Mouse (Mus musculus) embryonic facial prominence, embryonic 14.5 days (tissue): Measurements from ENCODE around the gene Ptpn13. TPM values are rescaled to one million over a fixed set of nuclear protein-coding genes. Genes with fewer than 3 reads are reported as not detected.

Experiments
- ATAC-seq: fragments of 200-750 bp; cut with Nextera tagmentation; 2 replicates; pipeline ENCODE4 v1.8.0; 2017; ENCODE audit warnings: low read depth, moderate number of reproducible peaks, moderate TSS enrichment
- DNase-seq: peaks from one replicate; pipeline ENCODE4 v3.0.0-alpha.2; 2015; ENCODE audit warnings: low spot score
- H3K27ac ChIP-seq: fragments of 300-500 bp; sonication (generic); replicated peaks from 2 replicates; pipeline ENCODE4 v1.5.1; 2014; ENCODE audit warnings: low read depth, mild to moderate bottlenecking, low read length, moderate library complexity
- H3K27me3 ChIP-seq: fragments of 300-500 bp; sonication (generic); replicated peaks from 2 replicates; pipeline ENCODE4 v1.6.1; 2014; ENCODE audit warnings: low read length; ENCODE audit not compliant: control insufficient read depth, insufficient read depth
- H3K36me3 ChIP-seq: fragments of 300-500 bp; sonication (generic); 2 replicates; pipeline ENCODE4 v1.6.1; 2014; ENCODE audit warnings: low read length, mixed read lengths; ENCODE audit not compliant: control insufficient read depth, insufficient read depth
- H3K4me1 ChIP-seq: fragments of 300-500 bp; sonication (generic); 2 replicates; pipeline ENCODE4 v1.6.1; 2014; ENCODE audit warnings: antibody characterized with exemption, low read length; ENCODE audit not compliant: control insufficient read depth, insufficient read depth
- H3K4me2 ChIP-seq: fragments of 300-500 bp; sonication (generic); 2 replicates; pipeline ENCODE4 v1.6.1; 2014; ENCODE audit warnings: low read depth, mild to moderate bottlenecking, low read length, moderate library complexity, mixed read lengths
- H3K4me3 ChIP-seq: fragments of 300-500 bp; sonication (generic); 2 replicates; pipeline ENCODE4 v1.5.1; 2014; ENCODE audit warnings: low read depth, mild to moderate bottlenecking, low read length
- H3K9ac ChIP-seq: fragments of 300-500 bp; sonication (generic); 2 replicates; pipeline ENCODE4 v1.6.1; 2014; ENCODE audit warnings: low read depth, mild to moderate bottlenecking, low read length, moderate library complexity, mixed read lengths
- H3K9me3 ChIP-seq: fragments of 300-500 bp; sonication (generic); 2 replicates; pipeline ENCODE4 v1.6.1; 2016; ENCODE audit warnings: low read length; ENCODE audit not compliant: control insufficient read depth
- WGBS: fragments of 180-500 bp; shearing (Covaris S2); extraction: QIAGEN DNeasy Blood & Tissue Kit; methylation state at CpG from one replicate; pipeline ENCODE4 v1.1.7; 2014; 5-methylcytosine and 5-hydroxymethylcytosine counted together
- polyA plus RNA-seq: library from polyadenylated mRNA; unstranded; fragments of >200 nt; fragmentation: Nextera tagmentation; extraction: Ambion mirVana; gene quantifications from 2 replicates; pipeline ENCODE4 v1.2.1, GENCODE M21; 2014

Gene Ptpn13
- polyA plus RNA-seq, 1 experiment from 2014 or later = 16.6 TPM

GRCm38 (mm10) chr5:103425363-103426031 lies 505 bp downstream of the Ptpn13 start:
- peak; percentile 30 for ATAC-seq
- DNase-seq = peak; percentile 86
- H3K4me1 ChIP-seq = peaks cover 8% of the 10 kb centered on the region; the same call in 1 of the 2 replicates
- H3K27ac ChIP-seq = peak overlapping the region; percentile 87
- H3K9ac ChIP-seq = peak overlapping the region; percentile 85
- H3K4me3 ChIP-seq = peak overlapping the region; percentile 78
- peak overlapping the region; percentile 93 for H3K4me2 ChIP-seq
- WGBS = 0% methylated on average over 24 of the region's 67 CpGs
- H3K27me3 ChIP-seq = peaks cover 7% of the 10 kb centered on the region; the same call in 1 of the 2 replicates
- no peaks in the 10 kb centered on the region for H3K36me3 ChIP-seq
- H3K9me3 ChIP-seq = no peaks in the 10 kb centered on the region

GRCm38 (mm10) chr5:103426250-103426649 lies 1.3 kb downstream of the Ptpn13 start:
- Histone ChIP-seq H3K4me3 (peak overlapping the region; percentile 78), H3K36me3 (no peaks in the 10 kb centered on the region), H3K4me2 (peak overlapping the region; percentile 93), H3K9me3 (no peaks in the 10 kb centered on the region), H3K27ac (no peak overlapping the region; the same call in 1 of the 2 replicates), H3K4me1 (peaks cover 9% of the 10 kb centered on the region), H3K9ac (peak overlapping the region; percentile 85), H3K27me3 (peaks cover 7% of the 10 kb centered on the region; the same call in 1 of the 2 replicates)
- 10% methylated on average over 9 of the region's 9 CpGs for WGBS
- DNase-seq (no peak), ATAC-seq (no peak)

GRCm38 (mm10) chr5:103430986-103431385 lies 6.0 kb downstream of the Ptpn13 start:
- no peak overlapping the region for H3K4me2 ChIP-seq
- no peaks in the 10 kb centered on the region for H3K27me3 ChIP-seq
- no peaks in the 10 kb centered on the region for H3K36me3 ChIP-seq
- DNase-seq = no peak
- H3K9ac ChIP-seq = no peak overlapping the region
- H3K4me3 ChIP-seq = no peak overlapping the region
- no peak for ATAC-seq
- H3K27ac ChIP-seq = no peak overlapping the region
- H3K9me3 ChIP-seq = no peaks in the 10 kb centered on the region
- peaks cover 15% of the 10 kb centered on the region for H3K4me1 ChIP-seq
- WGBS = 66% methylated on average over 3 of the region's 3 CpGs

GRCm38 (mm10) chr5:103431479-103431878 lies 6.5 kb downstream of the Ptpn13 start:
- H3K27ac ChIP-seq = no peak overlapping the region
- no peak for DNase-seq
- H3K4me2 ChIP-seq = no peak overlapping the region

GRCm38 (mm10) chr5:103436039-103436944 lies 11.3 kb downstream of the Ptpn13 start:
- WGBS = 11% methylated on average over 19 of the region's 19 CpGs
- ATAC-seq = peak; percentile 37; the same call in 1 of the 2 replicates
- H3K27me3 ChIP-seq = no peaks in the 10 kb centered on the region
- 0 out of 2 replicates have a peak overlapping the region, but pooled peaks have one; percentile 13 for H3K4me3 ChIP-seq
- no peak for DNase-seq
- H3K36me3 ChIP-seq = no peaks in the 10 kb centered on the region
- H3K9ac ChIP-seq = peak overlapping the region; percentile 36; the same call in 1 of the 2 replicates
- no peaks in the 10 kb centered on the region for H3K9me3 ChIP-seq
- peak overlapping the region; percentile 44 for H3K4me2 ChIP-seq
- peak overlapping the region; percentile 16; the same call in 1 of the 2 replicates for H3K27ac ChIP-seq
- H3K4me1 ChIP-seq = peaks cover 17% of the 10 kb centered on the region

More at GRCm38 (mm10) chr5:103431479-103431878, 6.5 kb downstream of the Ptpn13 start:
- 17% methylated on average over 3 of the region's 3 CpGs for WGBS
- no peak for ATAC-seq
- Histone ChIP-seq H3K27me3 (no peaks in the 10 kb centered on the region), H3K4me1 (peaks cover 20% of the 10 kb centered on the region), H3K9me3 (no peaks in the 10 kb centered on the region), H3K36me3 (no peaks in the 10 kb centered on the region), H3K9ac (no peak overlapping the region), H3K4me3 (no peak overlapping the region)

GRCm38 (mm10) chr5:103437714-103438113 lies 12.7 kb downstream of the Ptpn13 start:
- 58% methylated on average over 3 of the region's 3 CpGs for WGBS
- Histone ChIP-seq H3K9me3 (no peaks in the 10 kb centered on the region), H3K27ac (no peak overlapping the region), H3K4me1 (peaks cover 11% of the 10 kb centered on the region), H3K4me2 (no peak overlapping the region), H3K9ac (no peak overlapping the region), H3K4me3 (no peak overlapping the region), H3K27me3 (no peaks in the 10 kb centered on the region), H3K36me3 (no peaks in the 10 kb centered on the region)
- ATAC-seq (no peak), DNase-seq (no peak)

- 82% methylated on average over 11 of the region's 11 CpGs for WGBS
- Histone ChIP-seq H3K9ac (no peak overlapping the region), H3K9me3 (no peaks in the 10 kb centered on the region), H3K27me3 (no peaks in the 10 kb centered on the region), H3K27ac (no peak overlapping the region), H3K36me3 (no peaks in the 10 kb centered on the region), H3K4me3 (no peak overlapping the region), H3K4me2 (no peak overlapping the region), H3K4me1 (peaks cover 11% of the 10 kb centered on the region)
- DNase-seq = no peak
- ATAC-seq = no peak
Measured at GRCm38 (mm10) chr5:103439171-103439570, 14.2 kb downstream of the Ptpn13 start.

GRCm38 (mm10) chr5:103440418-103441276 lies 15.7 kb downstream of the Ptpn13 start:
- Histone ChIP-seq H3K27ac (no peak overlapping the region), H3K27me3 (no peaks in the 10 kb centered on the region), H3K4me3 (no peak overlapping the region), H3K9ac (no peak overlapping the region), H3K9me3 (no peaks in the 10 kb centered on the region), H3K4me1 (peaks cover 11% of the 10 kb centered on the region), H3K36me3 (no peaks in the 10 kb centered on the region), H3K4me2 (no peak overlapping the region)
- DNase-seq (no peak), ATAC-seq (no peak)
- 83% methylated on average over 11 of the region's 11 CpGs for WGBS
